Mouse (Mus musculus): ENCODE results near the gene Arhgap15.

DNA sequence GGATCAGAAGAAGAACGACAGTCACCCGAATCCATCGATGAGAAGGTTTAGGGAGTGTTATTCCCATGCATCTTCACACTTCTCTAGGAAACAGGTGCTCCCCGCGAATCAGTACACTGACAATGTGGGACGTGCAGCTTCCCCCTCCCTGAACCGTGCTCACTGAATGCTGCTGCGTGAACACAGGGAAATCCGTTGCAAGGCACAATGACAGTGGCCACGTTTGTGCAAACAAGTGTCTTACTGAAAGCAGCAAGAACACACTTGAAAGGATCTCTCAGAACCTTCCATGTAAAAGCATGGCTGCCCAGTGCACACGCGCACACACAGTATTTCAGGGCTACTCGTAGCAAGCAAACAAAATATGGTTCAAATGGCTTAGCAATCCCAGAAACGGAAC is 237.4 kb downstream of the Arhgap15 start:
- no peak for TF ChIP-seq MAX (IDR thresholded peaks at IDR 0.05; ENCODE audit: low read length)
- no peak for TF ChIP-seq CTCF (IDR thresholded peaks at IDR 0.05 in 2 of 3, conservative IDR thresholded peaks at IDR 0.05 in 1 of 3; ENCODE audit: control insufficient read depth in 1 of 3, insufficient read depth in 1 of 3, low read depth in 2 of 3, low read length in 3 of 3, poor library complexity in 1 of 3, severe bottlenecking in 1 of 3)
- no peak for TF ChIP-seq POLR2A (IDR thresholded peaks at IDR 0.05; ENCODE audit: control insufficient read depth in 1 of 2, insufficient read depth in 1 of 2, low read depth in 1 of 2, low read length in 2 of 2, poor library complexity in 1 of 2)
- no peak for TF ChIP-seq ZC3H11A (IDR thresholded peaks at IDR 0.05; ENCODE audit: low read depth, low read length)
- no peak for TF ChIP-seq MYC (IDR thresholded peaks at IDR 0.05; ENCODE audit: low read depth, low read length)
- no peak for TF ChIP-seq TBP (IDR thresholded peaks at IDR 0.05; ENCODE audit: low read depth, low read length)
- TF ChIP-seq SMC3 (IDR thresholded peaks at IDR 0.05; ENCODE audit: low read depth, low read length) = no peak
- TF ChIP-seq POLR2AphosphoS2 (IDR thresholded peaks at IDR 0.05; ENCODE audit: low read length) = no peak
- TF ChIP-seq TAL1 (IDR thresholded peaks at IDR 0.05; ENCODE audit: low read length) = no peak
- no peak for TF ChIP-seq BHLHE40 (IDR thresholded peaks at IDR 0.05; ENCODE audit: borderline replicate concordance, low read depth, low read length)
- TF ChIP-seq ZKSCAN1 (IDR thresholded peaks at IDR 0.05; ENCODE audit: low read depth, low read length) = no peak
